Mouse (Mus musculus) small intestine, adult 2 months (tissue): Measurements from ENCODE around the gene Acaa1a.

Experiments used
- CTCF ChIP-seq: fragments of 200-500 bp; IDR thresholded peaks from 2 replicates; pipeline ENCODE4 v1.5.1; 2012; ENCODE audit warnings: low read depth, mild to moderate bottlenecking, control low read depth, inconsistent platforms, low read length, moderate library complexity, mixed read lengths; ENCODE audit not compliant: insufficient replicate concordance, insufficient read length; ENCODE audit errors: extremely low read depth
- POLR2A ChIP-seq: fragments of 200-500 bp; IDR thresholded peaks from 2 replicates; pipeline ENCODE4 v1.6.1; 2012; ENCODE audit warnings: low read depth, mild to moderate bottlenecking, control low read depth, inconsistent platforms, low read length, moderate library complexity

DNA sequence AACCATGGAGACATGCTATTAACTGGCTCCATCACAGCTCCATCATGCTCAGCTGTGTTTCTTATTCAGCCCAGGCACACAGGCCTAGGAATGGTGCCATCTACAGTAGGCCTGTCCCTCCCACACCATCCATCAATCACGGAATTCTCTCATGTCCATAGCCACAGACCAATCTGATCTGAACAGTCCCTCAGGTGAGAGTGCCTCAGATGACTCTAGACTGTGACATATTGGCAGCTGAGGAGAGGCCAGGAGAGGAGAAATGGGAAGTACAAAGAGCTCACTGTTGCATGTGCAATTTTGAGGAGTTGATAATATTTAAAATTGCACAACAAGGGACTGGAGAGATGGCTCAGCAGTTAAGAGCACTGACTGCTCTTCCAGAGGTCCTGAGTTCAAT is 55.3 kb downstream of the Acaa1a start:
- TF ChIP-seq CTCF (no peak), POLR2A (no peak)
